Mouse (Mus musculus) CH12F3 (cell line): Measurements from ENCODE around the gene Arhgap21.

Experiments
- in situ Hi-C: fragments of 300-500 bp; cut with MboI; formaldehyde crosslinking; loops from 2 replicates; pipeline ENCODE4 v1.14.3; 2020; ENCODE audit warnings: low sequenced_read_pairs

Arhgap21 gene

DNA sequence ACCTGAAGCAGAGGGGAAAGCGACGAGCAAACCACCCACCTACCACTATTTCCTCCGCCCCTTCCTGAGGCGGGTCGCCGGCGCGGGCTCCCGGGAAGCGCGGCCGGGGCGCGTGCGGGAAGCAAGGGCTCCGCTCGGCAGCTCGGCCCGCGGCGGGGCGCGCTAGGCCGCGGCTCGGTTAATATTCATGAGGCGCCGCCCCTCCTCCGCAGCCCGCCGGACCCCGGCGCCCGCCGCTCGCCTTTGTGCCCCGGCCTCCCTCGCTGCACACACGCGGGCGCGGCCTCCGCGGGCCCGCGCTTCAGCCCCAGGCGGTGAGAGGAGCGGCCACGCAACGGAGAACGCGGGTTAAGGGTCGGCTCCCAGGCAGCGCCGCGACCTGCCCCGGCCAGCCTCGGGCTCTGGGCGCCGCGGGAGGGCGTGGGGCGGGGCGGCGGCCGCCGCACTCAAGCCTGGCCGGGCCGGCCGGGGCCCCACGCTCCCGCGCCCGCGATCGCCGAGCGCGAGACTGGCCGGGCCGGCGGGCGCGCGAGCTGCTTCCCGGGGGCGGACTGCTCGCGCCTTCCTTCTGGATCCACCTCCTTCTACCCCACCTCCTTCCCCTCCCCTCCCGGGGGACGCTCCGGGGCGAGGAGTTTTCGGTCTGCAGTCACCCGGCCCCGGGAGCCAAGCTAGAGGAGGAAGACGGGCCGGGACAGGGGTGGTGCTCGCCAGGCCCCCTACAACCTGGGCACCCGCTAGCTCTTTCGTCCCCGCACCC, at the start of gene Arhgap21:
Gene Arhgap21 (minus strand): TSS at position 441 of the 760 bp plus-strand sequence.
- in situ Hi-C loops = no loop called here

DNA sequence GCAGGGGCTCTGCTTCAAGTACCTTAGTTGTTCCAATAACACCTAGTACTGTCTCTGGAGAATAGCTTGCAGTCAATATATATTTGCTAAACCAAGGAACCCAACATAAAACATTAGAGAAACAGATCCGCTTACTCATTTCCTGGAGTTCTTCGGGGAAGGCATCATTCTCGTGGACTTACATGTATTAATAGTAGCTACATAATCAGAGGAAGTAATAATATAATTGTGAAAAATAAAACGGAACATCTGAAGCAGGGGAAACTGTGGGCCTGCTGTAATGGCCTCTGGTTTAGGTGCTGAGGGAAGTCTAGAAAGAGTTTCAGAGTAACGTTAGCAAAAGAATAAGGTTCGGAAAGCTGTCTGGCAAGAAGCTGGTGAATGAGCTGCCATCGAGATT, 47.9 kb upstream of the Arhgap21 start:
- in situ Hi-C loops = no loop called here

GRCm38 (mm10) chr2:21010806-21011397, 42.2 kb upstream of the Arhgap21 start:
- in situ Hi-C loops = no loop called here

GRCm38 (mm10) chr2:21010219-21010618, 41.5 kb upstream of the Arhgap21 start:
- in situ Hi-C loops = no loop called here

DNA sequence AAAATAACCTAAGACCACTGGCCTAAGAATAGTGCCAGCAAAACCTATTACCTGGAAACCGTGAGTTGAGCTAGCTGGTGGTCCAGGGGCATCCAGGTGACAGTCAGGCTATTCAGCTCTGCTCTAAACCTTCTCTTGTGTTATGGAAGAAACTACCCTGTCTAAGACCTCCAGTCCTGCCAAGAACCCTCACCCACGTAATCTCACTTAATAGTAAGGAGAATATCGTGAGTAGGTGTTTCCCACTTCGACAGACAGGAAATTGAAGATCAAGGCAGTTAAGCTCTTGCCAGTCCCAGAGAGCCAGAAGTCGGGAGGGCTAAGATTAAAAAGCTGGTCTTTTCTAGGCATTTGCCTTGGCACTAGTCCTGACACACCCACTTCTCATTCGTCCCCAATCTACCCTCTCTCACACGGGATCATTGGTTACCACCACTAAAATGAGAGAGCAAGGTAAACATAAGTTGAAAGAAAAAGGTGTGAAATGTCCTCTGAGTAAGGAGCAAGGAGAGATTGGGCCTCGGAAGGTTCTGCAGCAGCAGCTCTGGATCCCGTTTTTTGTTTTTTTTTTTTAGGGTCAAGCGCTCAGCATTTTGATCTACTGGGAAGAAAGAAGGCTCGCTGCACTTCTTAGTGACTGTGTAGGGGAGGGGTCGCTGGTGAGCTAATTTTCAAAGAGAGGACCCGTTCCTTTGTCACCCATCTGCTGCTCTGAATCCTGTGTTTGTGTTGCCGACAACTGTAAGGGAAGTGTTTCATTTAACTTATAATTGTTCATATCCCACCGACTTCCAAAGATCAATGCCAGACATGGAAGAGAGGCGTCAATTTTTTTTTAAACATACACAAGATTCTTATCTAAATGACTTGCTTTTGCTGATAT, 40.8 kb upstream of the Arhgap21 start:
- in situ Hi-C loops = no loop called here

DNA sequence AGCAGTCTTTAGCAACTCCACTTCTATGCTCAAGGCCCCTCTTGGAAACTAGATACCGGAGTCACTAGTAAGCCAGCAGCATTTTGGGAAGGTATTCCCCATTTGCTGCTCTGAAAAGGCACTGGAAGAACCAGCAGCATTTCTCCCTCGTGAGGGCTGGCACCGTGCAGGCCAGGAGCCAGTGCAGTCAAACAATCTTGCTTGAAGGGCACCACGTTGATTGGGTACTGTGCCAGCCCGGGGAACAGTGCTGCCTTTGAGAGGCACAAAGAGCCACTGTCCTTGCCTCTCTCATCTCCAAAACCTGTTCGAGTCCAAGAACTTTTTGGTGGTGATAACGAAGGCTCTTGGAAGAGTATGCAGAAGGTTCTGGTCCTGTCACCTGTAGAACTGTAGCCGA, 33.9 kb upstream of the Arhgap21 start:
- in situ Hi-C loops = no loop called here

DNA sequence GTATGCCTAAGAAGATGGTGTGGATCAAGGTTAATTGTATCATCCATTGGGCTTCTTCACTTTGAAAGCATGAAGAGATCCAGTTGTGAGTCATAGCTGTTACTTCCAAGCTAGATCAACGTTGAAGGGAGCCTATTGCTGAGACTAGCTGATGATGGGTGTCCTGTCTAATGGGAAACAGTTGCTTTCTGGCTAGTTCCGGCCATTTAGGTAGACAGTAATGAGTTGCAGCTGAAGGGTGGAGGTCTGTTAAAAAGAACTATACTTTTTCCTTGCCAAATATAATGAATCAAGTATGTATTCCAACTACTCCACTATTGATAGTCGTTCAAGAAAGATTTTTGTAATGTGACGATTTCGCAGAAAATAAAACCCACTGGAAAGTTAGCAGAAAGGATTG, 32.5 kb upstream of the Arhgap21 start:
- in situ Hi-C loops = no loop called here

GRCm38 (mm10) chr2:20995547-20995946, 26.9 kb upstream of the Arhgap21 start:
- in situ Hi-C loops = no loop called here

- in situ Hi-C loops = no loop called here
Observed at GRCm38 (mm10) chr2:20991508-20991907, 22.8 kb upstream of the Arhgap21 start.

DNA sequence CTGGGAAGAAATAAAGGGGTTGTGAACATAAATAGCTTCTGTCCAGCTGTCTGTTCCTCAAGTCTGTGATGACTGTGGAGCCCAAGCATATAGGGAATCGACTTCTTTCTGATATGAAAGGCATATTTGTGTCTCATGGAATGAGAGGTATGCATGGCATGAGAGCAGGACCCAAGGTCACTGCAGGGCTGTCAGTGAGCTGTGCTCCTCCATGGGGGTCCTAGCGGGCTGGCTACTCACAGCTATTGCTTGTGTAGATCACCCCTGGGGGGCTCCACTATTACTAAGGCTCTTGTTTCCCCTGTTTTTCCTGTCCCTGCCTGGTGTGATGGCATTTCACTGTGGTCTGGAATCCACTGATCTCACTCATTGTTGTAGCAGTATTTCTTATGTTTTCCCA, 22.2 kb upstream of the Arhgap21 start:
- in situ Hi-C loops = no loop called here

DNA sequence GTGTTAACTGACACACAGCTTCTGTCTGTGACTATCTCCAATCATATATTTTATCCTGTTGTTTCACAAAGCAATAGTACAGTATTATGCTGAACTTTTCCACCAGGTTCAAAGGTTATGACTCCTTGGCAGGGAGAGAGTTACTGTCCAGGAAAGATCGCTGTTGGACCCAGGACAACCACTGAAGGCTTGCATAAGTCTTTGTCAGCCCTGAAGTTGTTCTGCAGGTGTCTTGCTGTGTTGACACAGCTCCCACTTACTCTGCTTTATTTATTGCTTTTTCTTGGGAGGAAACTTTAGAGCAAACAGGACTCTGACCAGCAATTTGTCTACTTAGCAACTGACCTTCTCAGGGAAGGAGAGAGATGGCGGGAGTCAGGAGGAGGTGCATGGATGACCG, 21.4 kb upstream of the Arhgap21 start:
- in situ Hi-C loops = no loop called here

DNA sequence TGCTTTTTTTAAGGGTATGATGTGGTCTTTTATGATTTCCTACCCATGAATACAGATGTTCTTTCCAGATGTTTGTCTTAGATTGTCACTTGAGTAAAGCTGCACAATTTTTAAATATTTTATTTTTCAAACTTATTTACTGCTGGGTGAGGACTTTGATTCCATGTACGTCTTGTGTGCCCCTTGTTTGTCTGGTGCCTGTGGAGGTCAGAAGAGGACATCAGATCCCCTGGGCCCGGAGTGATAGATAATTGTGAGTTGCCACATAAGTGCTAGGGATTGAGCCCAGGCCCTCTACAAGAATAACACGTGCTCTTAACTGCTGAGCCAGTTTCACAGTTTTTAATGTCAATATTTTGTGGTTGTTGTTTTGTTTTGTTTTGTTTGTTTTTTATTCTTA, 19.1 kb upstream of the Arhgap21 start:
- in situ Hi-C loops = no loop called here

GRCm38 (mm10) chr2:20978726-20979125, 10.0 kb upstream of the Arhgap21 start:
- in situ Hi-C loops = no loop called here

DNA sequence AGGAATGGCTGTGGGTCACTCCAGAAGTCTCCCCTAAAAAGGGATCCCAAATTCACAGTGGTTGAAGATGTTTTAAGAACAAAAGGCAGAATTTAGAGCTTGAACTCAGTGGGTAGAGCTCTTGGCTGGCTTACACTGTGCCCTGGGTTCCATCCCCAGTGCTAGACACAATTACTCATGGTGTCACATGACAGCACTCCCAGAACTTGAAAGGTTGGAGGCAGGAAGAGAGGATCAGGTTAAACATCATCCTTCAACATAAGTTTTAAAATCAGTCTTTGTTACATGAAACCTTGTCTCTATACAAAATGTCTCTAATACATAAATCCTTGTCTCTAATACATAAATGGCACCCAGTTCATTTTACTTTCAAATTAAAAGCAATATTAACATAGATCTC, 8.4 kb upstream of the Arhgap21 start:
- in situ Hi-C loops = no loop called here

DNA sequence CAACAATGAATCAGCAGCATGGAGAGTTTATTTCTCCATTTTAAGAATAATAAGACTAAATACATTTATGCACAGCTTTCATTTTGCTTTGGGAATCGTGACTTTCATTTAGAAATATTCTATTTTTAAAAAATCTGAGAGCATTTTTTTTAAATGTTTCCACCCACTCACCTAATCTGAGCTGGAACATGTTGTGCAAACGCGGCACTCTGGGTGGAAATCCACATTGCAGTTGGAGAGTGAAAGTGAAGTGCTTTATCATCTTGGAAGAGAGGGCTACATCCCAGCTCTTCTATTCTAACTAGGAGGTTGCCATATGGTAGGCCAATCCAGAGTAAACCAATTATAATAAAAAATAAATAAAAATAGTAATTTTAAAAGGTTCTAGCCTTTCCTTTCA, 4.8 kb upstream of the Arhgap21 start:
- in situ Hi-C loops = no loop called here

DNA sequence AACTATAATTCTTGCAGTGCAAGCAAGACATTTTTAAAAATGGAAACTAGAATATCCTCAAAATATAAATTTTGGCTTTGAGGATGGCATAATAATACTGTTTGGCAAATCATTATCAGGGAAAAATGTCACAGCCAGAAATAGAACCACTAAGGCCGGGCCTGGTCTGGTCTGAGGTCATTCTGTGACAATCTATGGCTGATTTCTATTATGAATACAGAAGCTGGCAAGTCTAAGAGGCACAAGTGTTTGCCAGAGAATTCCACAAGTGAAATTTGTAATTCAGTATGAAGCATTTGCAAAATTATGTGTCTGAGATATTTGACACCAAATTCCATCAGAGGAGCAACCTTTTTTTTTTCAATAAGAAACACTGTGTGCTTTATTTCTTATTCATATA, 3.5 kb upstream of the Arhgap21 start:
- in situ Hi-C loops = no loop called here

DNA sequence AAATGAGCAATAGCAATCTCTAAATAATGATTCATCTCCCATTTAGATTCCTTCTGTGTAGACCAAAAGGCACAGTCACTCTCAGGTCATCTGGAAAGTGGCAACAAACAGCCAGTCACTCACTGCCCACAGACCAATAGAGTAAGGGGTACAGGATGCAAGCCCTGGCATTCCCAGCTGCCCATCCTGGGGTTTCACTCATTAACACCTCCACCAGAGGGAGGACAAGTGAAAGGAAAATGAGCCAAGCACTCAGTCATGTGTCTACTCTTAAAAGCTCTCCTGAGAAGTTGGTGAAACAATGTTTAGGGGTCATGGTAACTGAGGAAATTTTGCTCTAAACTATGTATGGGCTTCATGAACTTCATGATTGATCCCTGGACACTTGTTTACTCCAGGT, 2.9 kb upstream of the Arhgap21 start:
- in situ Hi-C loops = no loop called here

DNA sequence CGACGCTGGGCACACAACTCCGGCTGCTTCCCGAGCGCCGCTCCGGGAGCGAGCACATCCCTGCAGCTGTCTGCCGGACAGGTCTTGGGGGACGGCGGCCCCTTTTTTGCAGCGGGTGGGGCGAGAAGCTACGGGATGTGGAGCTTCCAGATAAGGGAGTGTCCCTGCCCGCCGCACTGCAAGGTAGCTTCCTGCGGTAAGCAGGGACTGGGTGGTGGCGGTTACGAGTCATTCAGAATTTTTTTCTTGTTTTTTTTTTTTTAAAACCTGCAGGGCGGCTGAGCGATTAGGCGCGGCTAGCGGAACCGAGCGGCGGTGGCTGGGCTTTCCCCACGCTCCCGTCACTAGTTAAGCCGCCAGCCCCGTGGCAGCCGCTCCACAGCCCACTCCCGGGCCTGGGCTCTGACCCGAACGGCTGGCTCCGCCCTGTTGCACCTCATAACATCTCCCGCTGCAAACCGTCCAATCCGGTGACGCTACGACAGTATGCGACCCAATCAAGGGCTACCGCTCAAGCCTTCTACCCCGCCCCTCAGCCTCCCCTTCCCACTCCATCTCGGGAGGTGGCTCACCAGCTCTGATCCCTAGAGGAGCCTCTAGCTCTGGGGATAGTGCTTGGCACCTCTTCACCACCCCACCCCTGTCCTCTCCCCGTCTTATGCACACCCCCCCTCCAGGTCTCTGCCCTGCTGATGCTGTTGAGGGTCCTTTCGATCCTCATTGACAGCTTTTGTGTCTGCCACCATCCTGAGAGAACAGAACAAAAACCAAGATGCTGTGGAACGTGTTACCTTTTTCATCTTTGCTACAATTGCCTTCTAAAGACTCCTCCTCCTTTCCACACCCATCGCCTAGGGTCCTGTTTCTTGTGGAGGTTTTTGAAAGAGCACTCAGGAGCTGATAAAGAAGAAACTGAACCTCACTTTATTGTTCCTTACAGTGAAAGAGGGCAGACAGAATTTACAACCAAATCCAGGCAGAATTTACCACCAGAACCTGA, 820 bp upstream of the Arhgap21 start:
- in situ Hi-C loops = no loop called here

GRCm38 (mm10) chr2:20967646-20968351, 882 bp downstream of the Arhgap21 start:
- in situ Hi-C loops = no loop called here

GRCm38 (mm10) chr2:20967101-20967645, 1.5 kb downstream of the Arhgap21 start:
- in situ Hi-C loops = no loop called here
